Mouse (Mus musculus) thymus, adult 2 months (tissue): ENCODE measurements at regions not wholly inside any gene's neighbourhood (a gene's known extent, or its start where the extent isn't known, plus 50 kb on each side); places are given as distances from the start of the nearest gene placed in this dataset.

Experiments
- CTCF ChIP-seq: fragments of 200-500 bp; IDR thresholded peaks from 2 replicates; pipeline ENCODE4 v1.5.1; 2012; ENCODE audit warnings: mild to moderate bottlenecking, control low read depth, low read length, moderate library complexity, borderline replicate concordance; ENCODE audit not compliant: control insufficient read depth, poor library complexity, insufficient read depth; ENCODE audit errors: extremely low read depth
- POLR2A ChIP-seq: fragments of 200-500 bp; IDR thresholded peaks from 2 replicates; pipeline ENCODE4 v1.6.1; 2012; ENCODE audit warnings: mild to moderate bottlenecking, low read length, control low read depth, moderate library complexity; ENCODE audit not compliant: control insufficient read depth, poor library complexity, insufficient read depth; ENCODE audit errors: extremely low read depth

DNA sequence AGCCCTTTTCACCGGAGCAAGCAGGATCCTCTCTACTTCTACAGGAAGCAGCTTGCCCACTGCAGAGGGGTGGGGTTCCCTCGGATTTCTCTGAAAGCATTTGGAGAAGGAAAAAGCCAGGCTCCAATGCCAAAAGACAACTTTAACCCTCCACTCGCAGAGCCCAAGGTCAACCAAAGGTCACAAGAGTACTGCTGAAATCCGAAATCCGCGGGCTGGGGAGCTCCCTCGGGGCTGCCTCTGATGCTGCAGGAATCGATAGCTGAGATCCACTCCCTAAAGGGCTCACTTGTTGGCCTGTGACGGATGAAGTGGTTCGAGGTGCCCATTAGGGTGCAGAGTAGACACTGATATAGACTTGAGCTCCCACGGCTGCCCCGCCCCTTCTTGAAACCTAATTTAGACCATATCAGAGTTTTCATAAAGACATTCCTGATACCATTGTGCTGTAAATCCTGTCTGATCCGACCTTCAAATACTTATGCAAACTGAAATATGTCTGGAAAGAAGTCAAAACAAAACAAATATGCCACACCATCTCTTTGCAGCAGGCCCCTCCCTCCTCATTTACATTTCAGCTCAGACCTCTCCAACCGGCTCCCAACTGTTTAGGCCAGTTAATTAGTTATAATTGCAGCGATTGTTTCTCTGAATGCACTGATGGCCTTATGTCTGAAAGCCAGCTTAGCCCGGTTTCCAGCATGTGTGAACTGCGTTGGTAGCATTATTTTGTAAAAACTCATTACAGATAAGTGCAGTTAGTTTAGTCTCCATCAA, 170.8 kb upstream of the Map3k1 start:
- TF ChIP-seq POLR2A (no peak), CTCF (no peak)
